Mouse (Mus musculus) inflammation-experienced regulatory T-cells (primary cell): ENCODE measurements around the gene Ss18l2. TPM values are rescaled to one million over a fixed set of nuclear protein-coding genes. Genes with fewer than 3 reads are reported as not detected.

Experiments used
- polyA plus RNA-seq, 2 experiments: library from polyadenylated mRNA; unstranded; fragments of 100-300 nt; shearing (Covaris generic); gene quantifications; one replicate each; pipeline ENCODE4 v1.2.1; 2017

The Ss18l2 gene
- polyA plus RNA-seq = 10 to 100 TPM; 25.4 to 32.3 TPM

GRCm38 (mm10) chr9:121709898-121710583 is at the start of gene Ss18l2:
TSS of gene Ss18l2 (plus strand) at chr9:121710329.

GRCm38 (mm10) chr9:121704646-121705625 is 5.2 kb upstream of the Ss18l2 start, which contains the start of gene Sec22c:
TSS of gene Sec22c (minus strand) at chr9:121705490.

GRCm38 (mm10) chr9:121718792-121719318 is 8.7 kb downstream of the Ss18l2 start, which contains the start of gene Nktr:
TSS of gene Nktr (plus strand) at chr9:121719169.

GRCm38 (mm10) chr9:121759091-121760081 is 49.3 kb downstream of the Ss18l2 start, which contains the start of gene Zfp651:
TSS of gene Zfp651 (plus strand) at chr9:121759330.

Other genes starting within 250 kb of the Ss18l2 start
- not detected for gene Cck, start 214.6 kb upstream of the Ss18l2 start, polyA plus RNA-seq
- not detected for gene Lyzl4, start 68.2 kb upstream of the Ss18l2 start, polyA plus RNA-seq
- 10 to 100 TPM in 1 of 2 experiments, 1 to 10 TPM in 1; 5.6 to 58.4 TPM for gene Vipr1, start 67.6 kb upstream of the Ss18l2 start, polyA plus RNA-seq
- 10 to 100 TPM; 21.1 to 25.0 TPM for gene Sec22c, start 4.8 kb upstream of the Ss18l2 start, polyA plus RNA-seq
- gene Nktr, start 8.8 kb downstream of the Ss18l2 start, polyA plus RNA-seq = 100 to 1,000 TPM; 116 to 132 TPM
- under 1 TPM; 0.11 to 0.74 TPM for gene Zfp651, start 49.0 kb downstream of the Ss18l2 start, polyA plus RNA-seq
- under 1 TPM; 0.13 to 0.72 TPM for gene Klhl40, start 67.3 kb downstream of the Ss18l2 start, polyA plus RNA-seq
- under 1 TPM in 1 of 2 experiments, not detected in 1; 0.77 TPM for gene Hhatl, start 82.2 kb downstream of the Ss18l2 start, polyA plus RNA-seq
- gene Ccdc13, start 129.1 kb downstream of the Ss18l2 start, polyA plus RNA-seq = under 1 TPM in 1 of 2 experiments, not detected in 1; 0.39 TPM
- 10 to 100 TPM; 77.7 to 98.0 TPM for gene Higd1a, start 148.0 kb downstream of the Ss18l2 start, polyA plus RNA-seq
- not detected for gene Ackr2, start 188.0 kb downstream of the Ss18l2 start, polyA plus RNA-seq
- gene Cyp8b1, start 206.0 kb downstream of the Ss18l2 start, polyA plus RNA-seq = 1 to 10 TPM in 1 of 2 experiments, under 1 TPM in 1; 0.16 to 1.6 TPM
- under 1 TPM; 0.17 to 0.48 TPM for gene Fam198a, start 240.7 kb downstream of the Ss18l2 start, polyA plus RNA-seq